Mouse (Mus musculus) heart, embryonic 11.5 days (tissue): Measurements from ENCODE around the gene Garnl3. TPM values are rescaled to one million over a fixed set of nuclear protein-coding genes. Genes with fewer than 3 reads are reported as not detected.

Source experiments
- ATAC-seq: fragments of 200-750 bp; cut with Nextera tagmentation; replicated peaks from 2 replicates; pipeline ENCODE4 v1.8.0; 2017; ENCODE audit warnings: moderate library complexity; ENCODE audit not compliant: insufficient number of reproducible peaks, low FRiP score, low TSS enrichment
- H3K27ac ChIP-seq: fragments of 300-500 bp; sonication (generic); 2 replicates; pipeline ENCODE4 v1.5.1; 2014; ENCODE audit warnings: mild to moderate bottlenecking, low read depth, low read length
- H3K27me3 ChIP-seq: fragments of 300-500 bp; sonication (generic); 2 replicates; pipeline ENCODE4 v1.6.1; 2014; ENCODE audit warnings: mild to moderate bottlenecking, low read length, mixed read lengths; ENCODE audit not compliant: control insufficient read depth, insufficient read depth
- H3K36me3 ChIP-seq: fragments of 300-500 bp; sonication (generic); 2 replicates; pipeline ENCODE4 v1.6.1; 2014; ENCODE audit warnings: mild to moderate bottlenecking, low read length, moderate library complexity, mixed read lengths; ENCODE audit not compliant: control insufficient read depth, insufficient read depth
- H3K4me1 ChIP-seq: fragments of 300-500 bp; sonication (generic); 2 replicates; pipeline ENCODE4 v1.6.1; 2014; ENCODE audit warnings: low read length; ENCODE audit not compliant: control insufficient read depth, insufficient read depth
- H3K4me2 ChIP-seq: fragments of 300-500 bp; sonication (generic); 2 replicates; pipeline ENCODE4 v1.6.1; 2014; ENCODE audit warnings: mild to moderate bottlenecking, moderate library complexity
- H3K4me3 ChIP-seq: fragments of 300-500 bp; sonication (generic); 2 replicates; pipeline ENCODE4 v1.5.1; 2014; ENCODE audit warnings: low read depth, low read length
- H3K9ac ChIP-seq: fragments of 300-500 bp; sonication (generic); 2 replicates; pipeline ENCODE4 v1.6.1; 2014; ENCODE audit warnings: mild to moderate bottlenecking, low read depth, low read length, moderate library complexity
- H3K9me3 ChIP-seq: fragments of 300-500 bp; sonication (generic); replicated peaks from 2 replicates; pipeline ENCODE4 v1.6.1; 2016; ENCODE audit warnings: low read length; ENCODE audit not compliant: control insufficient read depth
- WGBS: fragments of 180-500 bp; shearing (Covaris S2); extraction: QIAGEN DNeasy Blood & Tissue Kit; methylation state at CpG from one replicate; pipeline ENCODE4 v1.1.7; 2014; ENCODE audit not compliant: insufficient replicate concordance; 5-methylcytosine and 5-hydroxymethylcytosine counted together
- polyA plus RNA-seq: library from polyadenylated mRNA; unstranded; fragments of >200 nt; fragmentation: Nextera tagmentation; extraction: Ambion mirVana; gene quantifications from 2 replicates; pipeline ENCODE4 v1.2.1, GENCODE M21; 2014

The Garnl3 gene
- polyA plus RNA-seq, 1 experiment from 2014 or later: 15.4 TPM

GRCm38 (mm10) chr2:32960273-32960672 lies 171.2 kb downstream of the Garnl3 start:
- H3K9me3 ChIP-seq: no peaks in the 10 kb centered on the region
- no peaks in the 10 kb centered on the region for H3K27me3 ChIP-seq
- 89% methylated on average over 4 of the region's 4 CpGs for WGBS
- peaks cover 19% of the 10 kb centered on the region for H3K4me1 ChIP-seq
- H3K9ac ChIP-seq: peak overlapping the region; percentile 90
- no peak for ATAC-seq
- H3K4me2 ChIP-seq: no peak overlapping the region; the same call in 1 of the 2 replicates
- H3K4me3 ChIP-seq: no peak overlapping the region
- no peak overlapping the region for H3K27ac ChIP-seq
- peaks cover 16% of the 10 kb centered on the region for H3K36me3 ChIP-seq

GRCm38 (mm10) chr2:32957344-32957743 lies 174.1 kb downstream of the Garnl3 start:
- 60% methylated on average over 8 of the region's 8 CpGs for WGBS
- no peak overlapping the region for H3K9ac ChIP-seq
- no peaks in the 10 kb centered on the region for H3K27me3 ChIP-seq
- peaks cover 15% of the 10 kb centered on the region for H3K36me3 ChIP-seq
- no peak overlapping the region for H3K27ac ChIP-seq
- H3K4me3 ChIP-seq: no peak overlapping the region
- H3K4me2 ChIP-seq: no peak overlapping the region
- H3K9me3 ChIP-seq: peaks cover 4% of the 10 kb centered on the region; the same call in 1 of the 2 replicates
- peaks cover 4% of the 10 kb centered on the region for H3K4me1 ChIP-seq
- ATAC-seq: no peak

- Histone ChIP-seq H3K9ac (no peak overlapping the region), H3K4me2 (no peak overlapping the region), H3K9me3 (peaks cover 4% of the 10 kb centered on the region; the same call in 1 of the 2 replicates), H3K36me3 (peaks cover 15% of the 10 kb centered on the region), H3K4me1 (no peaks in the 10 kb centered on the region), H3K27me3 (no peaks in the 10 kb centered on the region), H3K27ac (no peak overlapping the region), H3K4me3 (no peak overlapping the region)
- ATAC-seq: no peak
- 84% methylated on average over 2 of the region's 2 CpGs for WGBS
Observed at GRCm38 (mm10) chr2:32954581-32954980, 176.9 kb downstream of the Garnl3 start.

- H3K27me3 ChIP-seq: no peaks in the 10 kb centered on the region
- H3K4me3 ChIP-seq: no peak overlapping the region
- H3K4me2 ChIP-seq: no peak overlapping the region
- no peaks in the 10 kb centered on the region for H3K4me1 ChIP-seq
- WGBS: 86% methylated on average over 11 of the region's 11 CpGs
- ATAC-seq: no peak
- peaks cover 13% of the 10 kb centered on the region for H3K36me3 ChIP-seq
- no peak overlapping the region for H3K27ac ChIP-seq
- no peak overlapping the region for H3K9ac ChIP-seq
- H3K9me3 ChIP-seq: no peaks in the 10 kb centered on the region
Observed at GRCm38 (mm10) chr2:32947454-32947853, 184.0 kb downstream of the Garnl3 start.

DNA sequence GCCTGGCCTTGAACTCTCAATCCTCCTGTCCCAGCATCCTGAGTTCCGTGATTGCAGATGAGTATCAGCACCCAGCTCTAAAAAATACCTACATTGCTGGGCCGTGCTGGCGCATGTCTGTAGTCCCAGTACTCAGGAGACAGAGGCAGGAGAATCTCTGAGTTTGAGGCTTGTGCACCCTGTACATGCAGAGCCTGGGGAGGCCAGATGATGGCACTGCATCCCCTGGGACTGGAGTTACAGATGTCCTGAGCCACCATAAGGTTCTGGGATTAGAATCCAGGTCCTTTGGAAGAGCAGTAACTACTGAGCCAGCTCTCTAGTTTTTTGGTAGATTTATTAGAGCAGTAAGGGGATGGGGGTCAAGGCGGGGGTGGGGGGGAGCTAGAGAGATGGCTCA lies 191.0 kb downstream of the Garnl3 start:
- no peaks in the 10 kb centered on the region for H3K9me3 ChIP-seq
- H3K36me3 ChIP-seq: peaks cover 14% of the 10 kb centered on the region
- ATAC-seq: no peak
- H3K4me3 ChIP-seq: no peak overlapping the region
- H3K4me2 ChIP-seq: no peak overlapping the region
- H3K27ac ChIP-seq: no peak overlapping the region
- 84% methylated on average over 4 of the region's 4 CpGs for WGBS
- H3K9ac ChIP-seq: no peak overlapping the region
- no peaks in the 10 kb centered on the region for H3K4me1 ChIP-seq
- no peaks in the 10 kb centered on the region for H3K27me3 ChIP-seq

GRCm38 (mm10) chr2:32939418-32939817 lies 192.0 kb downstream of the Garnl3 start:
- 54% methylated on average over 5 of the region's 5 CpGs for WGBS
- Histone ChIP-seq H3K27me3 (no peaks in the 10 kb centered on the region), H3K36me3 (peaks cover 7% of the 10 kb centered on the region), H3K4me2 (no peak overlapping the region), H3K9ac (no peak overlapping the region), H3K27ac (no peak overlapping the region), H3K4me1 (no peaks in the 10 kb centered on the region), H3K9me3 (no peaks in the 10 kb centered on the region), H3K4me3 (no peak overlapping the region)
- no peak for ATAC-seq

- Histone ChIP-seq H3K4me1 (no peaks in the 10 kb centered on the region), H3K36me3 (peaks cover 5% of the 10 kb centered on the region), H3K9me3 (no peaks in the 10 kb centered on the region), H3K27me3 (no peaks in the 10 kb centered on the region), H3K27ac (no peak overlapping the region), H3K9ac (no peak overlapping the region), H3K4me2 (no peak overlapping the region), H3K4me3 (no peak overlapping the region)
- ATAC-seq: no peak
- 73% methylated on average over 5 of the region's 5 CpGs for WGBS
Observed at GRCm38 (mm10) chr2:32938741-32939140, 192.7 kb downstream of the Garnl3 start.

Other genes starting within 250 kb of the Garnl3 start
- 131 and 158 TPM in 2 replicates for gene Rpl12, start 170.1 kb downstream of the Garnl3 start, polyA plus RNA-seq
- 6.7 and 7.4 TPM in 2 replicates for gene Lrsam1, start 170.0 kb downstream of the Garnl3 start, polyA plus RNA-seq
- gene Slc2a8, start 149.6 kb downstream of the Garnl3 start, polyA plus RNA-seq: 12.1 and 13.2 TPM in 2 replicates
- gene Angptl2, start 84.4 kb upstream of the Garnl3 start, polyA plus RNA-seq: 34.3 and 47.8 TPM in 2 replicates
- 6.5 and 6.6 TPM in 2 replicates for gene Ralgps1, start 239.8 kb upstream of the Garnl3 start, polyA plus RNA-seq